Mouse (Mus musculus) Muller cell, postnatal 12 days (primary cell): ENCODE measurements around the gene Tuba4a.

Source experiments
- DNase-seq: peaks from one replicate; pipeline ENCODE4 v3.0.0-alpha.2; 2015; ENCODE audit errors: inconsistent ontology term

The Tuba4a gene

GRCm38 (mm10) chr1:75168093-75168471 is 51.6 kb downstream of the Tuba4a start:
- no peak for DNase-seq
